Comparison of ENCODE assay signal across 16 mouse cellular contexts in the genomic region with DNA sequence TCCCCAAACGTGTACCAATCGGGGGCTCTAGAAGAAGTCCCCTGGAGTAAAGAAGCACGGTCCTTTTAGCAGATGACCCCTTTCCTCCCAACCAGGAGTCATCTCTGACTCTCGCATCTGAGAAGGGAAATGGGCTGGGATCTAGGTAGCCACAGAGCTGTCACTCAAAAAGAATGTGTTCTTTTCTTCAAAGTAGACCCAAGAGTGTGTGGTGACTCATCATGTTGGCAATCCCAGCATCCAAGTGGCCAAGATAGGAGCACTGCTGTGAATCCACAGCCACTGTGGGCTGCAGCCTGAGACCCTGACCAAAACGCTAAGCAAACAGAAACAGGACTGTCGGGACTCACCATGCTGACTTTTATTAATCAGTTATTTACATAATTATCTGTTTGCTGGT. TPM values are rescaled to one million over a fixed set of nuclear protein-coding genes. Genes with fewer than 3 reads are reported as not detected.
"Had no signal": no experiment of that assay in that cellular context is flagged by ENCODE, and none has a peak within 500 bp of the region (broad histone marks: within the 10 kb centered on the region; RNA-seq: fewer than 3 reads in every experiment).

No protein-coding gene starts in this region.

- ATAC-seq: liver, postnatal 0 days; midbrain, embryonic 16.5 days had no signal

- H3K27ac ChIP-seq: limb, embryonic 12.5 days; liver, embryonic 13.5 days; lung, embryonic 15.5 days; macrophage; midbrain, embryonic 12.5 days; neural tube, embryonic 15.5 days had no signal

- H3K4me3 ChIP-seq: limb, embryonic 12.5 days; liver, embryonic 13.5 days; lung, embryonic 15.5 days; midbrain, embryonic 12.5 days; neural tube, embryonic 15.5 days had no signal

- H3K4me1 ChIP-seq: liver, embryonic 13.5 days had no signal

- H3K36me3 ChIP-seq: limb, embryonic 12.5 days; liver, embryonic 13.5 days; lung, embryonic 15.5 days; midbrain, embryonic 12.5 days; neural tube, embryonic 15.5 days had no signal

- H3K9ac ChIP-seq: limb, embryonic 12.5 days; liver, embryonic 13.5 days; liver, postnatal 0 days; lung, embryonic 15.5 days; midbrain, embryonic 12.5 days; neural tube, embryonic 15.5 days had no signal

- DNase-seq: kidney, adult 18-20 months; kidney, postnatal 10 days; kidney, postnatal 4 days; liver; liver, embryonic 13.5 days; liver, postnatal 0 days; lung, postnatal 14 days; right cerebral cortex, postnatal 25 days; thymus, postnatal 4 days had no signal

- H3K4me2 ChIP-seq: limb, embryonic 12.5 days; liver, embryonic 13.5 days; lung, embryonic 15.5 days; midbrain, embryonic 12.5 days; neural tube, embryonic 15.5 days had no signal

- H3K9me3 ChIP-seq: limb, embryonic 12.5 days; liver, embryonic 13.5 days; lung, embryonic 15.5 days; midbrain, embryonic 12.5 days; neural tube, embryonic 15.5 days had no signal

- H3K27me3 ChIP-seq: limb, embryonic 12.5 days; liver, embryonic 13.5 days; lung, embryonic 15.5 days; midbrain, embryonic 12.5 days; neural tube, embryonic 15.5 days had no signal

RNA-seq across cellular contexts. Expression of gene Reep1, which starts 37.6 kb away (rescaled TPM):
- total RNA-seq: megakaryocyte-erythroid progenitor cell, adult 5-6 weeks had no signal
- polyA plus RNA-seq: macrophage had no signal
